Mouse (Mus musculus): ENCODE data around the gene Il2ra. TPM values are rescaled to one million over a fixed set of nuclear protein-coding genes. Genes with fewer than 3 reads are reported as not detected.

Gene Il2ra
- polyA plus RNA-seq, 1 experiment from 2014 or later: not detected

DNA sequence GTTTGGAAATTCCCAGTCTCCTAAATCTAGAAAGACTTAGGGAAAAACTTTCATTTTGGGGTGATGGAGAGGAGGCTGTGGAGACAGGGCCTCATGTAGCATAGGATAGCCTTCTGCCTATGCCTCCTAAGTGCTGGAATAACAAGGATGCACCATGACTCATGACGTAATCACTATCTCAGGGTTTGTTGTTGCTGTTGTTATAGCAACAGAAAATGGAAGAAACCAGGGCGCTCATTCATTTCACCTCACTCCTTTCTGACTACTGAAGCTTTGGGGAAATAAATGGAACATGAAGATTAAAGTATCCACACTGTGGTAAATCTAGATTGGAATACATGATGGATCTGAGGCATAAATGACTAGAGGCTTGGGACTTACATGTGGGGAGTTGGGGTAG, 18.9 kb upstream of the Il2ra start:
- ATAC-seq (replicated peaks): no peak
- WGBS: 92% methylated on average over 2 of the region's 2 CpGs

DNA sequence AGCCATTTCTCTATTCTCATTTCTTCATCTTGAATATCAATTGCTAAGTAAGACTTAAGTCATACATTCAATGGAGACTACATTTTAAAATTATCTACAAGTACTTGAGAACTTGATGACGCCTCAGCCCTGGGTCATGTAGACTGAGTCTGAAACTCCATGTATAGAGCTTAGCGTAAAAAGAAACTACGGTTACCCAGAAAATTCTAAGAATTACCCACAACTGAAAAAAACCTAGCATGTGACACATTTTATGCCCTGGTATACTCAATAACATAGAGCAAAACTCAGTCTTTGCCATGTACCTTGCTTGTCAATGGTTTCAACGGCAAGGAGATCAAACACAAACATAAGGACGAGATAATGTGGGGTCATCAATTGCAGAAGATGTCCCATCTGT, 16.7 kb upstream of the Il2ra start, which contains the start of gene Gm17490:
Gene Gm17490, minus strand, starts transcription at position 375 of the 400 bp plus-strand sequence.
- H3K9ac ChIP-seq (replicated peaks): no peak within 1 kb of the TSS
- H3K9me3 ChIP-seq: no peaks in the 10 kb centered on the region
- H3K27me3 ChIP-seq: no peaks in the 10 kb centered on the region
- H3K4me2 ChIP-seq (replicated peaks): no peak within 1 kb of the TSS
- no peak within 1 kb of the TSS for H3K27ac ChIP-seq (replicated peaks)
- 90% methylated on average over 5 of the region's 5 CpGs for WGBS
- no peak for ATAC-seq (replicated peaks)
- H3K36me3 ChIP-seq: no peaks in the 10 kb centered on the region
- no peak within 1 kb of the TSS for H3K4me3 ChIP-seq
- no peaks in the 10 kb centered on the region for H3K4me1 ChIP-seq

More for the DNA sequence above, 18.9 kb upstream of the Il2ra start:
- Histone ChIP-seq H3K9me3 (no peaks in the 10 kb centered on the region), H3K27me3 (no peaks in the 10 kb centered on the region), H3K27ac (replicated peaks) (no peak overlapping the region), H3K9ac (replicated peaks) (no peak overlapping the region), H3K36me3 (no peaks in the 10 kb centered on the region), H3K4me2 (replicated peaks) (no peak overlapping the region), H3K4me1 (no peaks in the 10 kb centered on the region), H3K4me3 (no peak overlapping the region)

DNA sequence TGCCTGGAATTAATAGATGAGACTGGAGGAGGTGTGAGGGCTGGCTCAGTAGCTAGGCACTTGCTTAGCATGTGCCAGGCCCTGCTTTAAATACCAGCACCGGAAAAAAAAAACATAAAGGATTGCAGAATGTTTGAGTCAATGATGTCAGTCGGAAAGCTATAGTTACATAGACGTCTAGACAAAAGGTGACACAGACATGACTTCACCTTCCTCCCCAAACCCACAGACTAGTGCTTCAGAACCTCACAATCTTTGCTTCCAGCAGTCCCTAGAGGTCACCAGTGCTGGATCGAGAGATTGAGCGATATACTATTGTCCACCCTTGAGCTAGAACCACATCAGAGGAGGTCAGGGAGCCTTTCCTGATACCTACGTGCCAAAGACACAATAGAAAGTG, 7.6 kb upstream of the Il2ra start:
- Histone ChIP-seq H3K4me2 (replicated peaks) (no peak overlapping the region), H3K9me3 (no peaks in the 10 kb centered on the region), H3K4me3 (no peak overlapping the region), H3K9ac (replicated peaks) (no peak overlapping the region), H3K27ac (replicated peaks) (no peak overlapping the region), H3K36me3 (no peaks in the 10 kb centered on the region), H3K4me1 (no peaks in the 10 kb centered on the region), H3K27me3 (no peaks in the 10 kb centered on the region)
- no peak for ATAC-seq (replicated peaks)
- WGBS: 87% methylated on average over 6 of the region's 6 CpGs

DNA sequence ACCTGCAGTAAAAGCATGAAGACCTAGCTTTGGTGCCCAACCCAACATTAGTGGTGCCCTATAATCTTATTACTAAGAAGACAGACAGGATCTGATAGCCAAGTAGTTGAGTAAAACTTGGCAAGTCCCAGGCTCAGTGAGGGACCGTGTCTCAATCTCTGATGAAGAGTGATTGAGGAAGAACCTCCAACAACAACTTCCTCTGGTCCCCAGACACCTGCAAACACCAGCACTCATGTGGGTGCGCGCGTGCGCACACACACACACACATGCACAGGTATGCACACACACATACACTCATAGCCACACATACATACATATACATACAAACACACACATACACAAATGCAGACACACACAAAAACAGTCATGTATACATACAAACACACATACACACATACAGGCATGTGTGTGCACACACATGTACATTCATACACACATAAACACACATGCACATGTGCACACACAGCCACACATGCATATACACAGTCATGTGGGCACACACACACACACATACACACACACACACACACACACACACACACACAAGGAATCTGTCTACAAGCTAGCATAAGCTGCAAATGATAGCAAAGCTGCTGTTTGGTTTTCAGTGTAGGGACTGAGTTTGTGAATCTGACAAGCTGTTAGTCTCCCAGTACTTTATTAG, 7.0 kb upstream of the Il2ra start:
- Histone ChIP-seq H3K4me3 (no peak overlapping the region), H3K27ac (replicated peaks) (no peak overlapping the region), H3K4me1 (no peaks in the 10 kb centered on the region), H3K4me2 (replicated peaks) (no peak overlapping the region), H3K36me3 (no peaks in the 10 kb centered on the region), H3K27me3 (no peaks in the 10 kb centered on the region), H3K9ac (replicated peaks) (no peak overlapping the region), H3K9me3 (no peaks in the 10 kb centered on the region)
- 97% methylated on average over 5 of the region's 5 CpGs for WGBS
- ATAC-seq (replicated peaks): no peak

DNA sequence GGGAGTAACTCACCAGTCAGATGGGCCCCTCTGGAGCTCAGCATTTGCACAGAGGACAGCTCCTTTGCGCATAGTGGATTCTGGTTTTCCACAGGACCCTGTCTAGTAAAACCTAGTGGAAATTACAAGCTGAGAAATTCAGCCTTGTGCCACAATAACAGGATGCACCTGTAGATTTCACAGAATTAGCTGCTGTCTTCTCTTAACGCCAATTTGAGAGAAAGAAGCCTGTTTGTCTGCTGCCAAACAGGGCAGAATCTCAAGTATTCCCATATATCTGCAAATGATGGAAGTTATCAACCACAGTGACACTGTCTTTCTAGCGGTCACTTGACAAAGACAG, 6.5 kb upstream of the Il2ra start:
- Histone ChIP-seq H3K27ac (replicated peaks) (no peak overlapping the region), H3K9ac (replicated peaks) (no peak overlapping the region), H3K4me1 (no peaks in the 10 kb centered on the region), H3K9me3 (no peaks in the 10 kb centered on the region), H3K36me3 (no peaks in the 10 kb centered on the region), H3K27me3 (no peaks in the 10 kb centered on the region), H3K4me3 (no peak overlapping the region), H3K4me2 (replicated peaks) (no peak overlapping the region)
- no peak for ATAC-seq (replicated peaks)
- 76% methylated on average over 3 of the region's 3 CpGs for WGBS

DNA sequence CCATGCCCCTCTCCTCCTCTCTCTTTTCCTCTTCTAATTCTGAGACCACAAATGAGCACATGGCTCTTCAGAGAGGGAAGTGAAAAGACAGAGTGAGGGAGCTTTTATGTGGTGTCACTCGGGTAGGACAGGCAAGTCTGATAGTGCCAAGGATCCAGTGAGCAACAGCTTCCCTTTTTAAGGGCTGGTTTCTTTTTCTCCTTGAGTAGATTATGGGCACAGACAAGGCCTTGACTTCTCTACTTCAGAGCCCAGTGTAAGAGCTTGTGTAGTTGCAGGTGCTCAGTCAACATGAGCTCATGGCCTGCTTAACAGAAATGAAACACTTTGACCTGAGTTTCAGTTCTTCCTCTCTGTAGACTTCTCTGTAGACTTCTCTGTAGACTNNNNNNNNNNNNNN, 5.5 kb upstream of the Il2ra start:
- WGBS: 68% methylated on average over 1 of the region's 1 CpGs
- Histone ChIP-seq H3K9me3 (no peaks in the 10 kb centered on the region), H3K4me2 (replicated peaks) (no peak overlapping the region)

DNA sequence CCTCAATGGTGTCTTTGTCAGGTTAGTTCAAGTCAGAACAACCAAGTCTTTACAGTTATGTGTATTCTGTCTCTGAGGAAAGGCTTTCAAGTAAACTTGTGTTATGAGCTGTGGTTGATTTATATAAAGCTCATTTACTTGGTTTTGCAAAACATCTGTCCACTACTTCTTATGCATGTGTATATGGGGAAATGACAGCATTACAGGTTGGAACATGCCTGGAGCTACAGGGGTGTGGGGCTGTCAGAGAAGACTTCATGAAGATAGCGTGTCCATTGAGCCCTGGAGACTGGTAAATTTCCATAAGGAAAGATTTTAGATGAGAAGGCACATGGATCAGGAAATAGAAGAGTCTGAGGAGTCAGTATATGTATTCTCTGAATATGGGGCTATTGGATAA, 1.4 kb downstream of the Il2ra start:
- Histone ChIP-seq H3K27me3 (no peaks in the 10 kb centered on the region), H3K36me3 (no peaks in the 10 kb centered on the region), H3K4me3 (no peak overlapping the region), H3K27ac (replicated peaks) (no peak overlapping the region), H3K4me2 (replicated peaks) (no peak overlapping the region), H3K9me3 (no peaks in the 10 kb centered on the region), H3K4me1 (no peaks in the 10 kb centered on the region), H3K9ac (replicated peaks) (no peak overlapping the region)
- 84% methylated on average over 1 of the region's 1 CpGs for whole genome bisulfite sequencing
- no peak for ATAC-seq (replicated peaks)

More for the DNA sequence above, 5.5 kb upstream of the Il2ra start:
- Histone ChIP-seq H3K27ac (replicated peaks) (no peak overlapping the region), H3K27me3 (no peaks in the 10 kb centered on the region), H3K4me3 (no peak overlapping the region), H3K9ac (replicated peaks) (no peak overlapping the region), H3K36me3 (no peaks in the 10 kb centered on the region), H3K4me1 (no peaks in the 10 kb centered on the region)
- no peak for ATAC-seq (replicated peaks)

DNA sequence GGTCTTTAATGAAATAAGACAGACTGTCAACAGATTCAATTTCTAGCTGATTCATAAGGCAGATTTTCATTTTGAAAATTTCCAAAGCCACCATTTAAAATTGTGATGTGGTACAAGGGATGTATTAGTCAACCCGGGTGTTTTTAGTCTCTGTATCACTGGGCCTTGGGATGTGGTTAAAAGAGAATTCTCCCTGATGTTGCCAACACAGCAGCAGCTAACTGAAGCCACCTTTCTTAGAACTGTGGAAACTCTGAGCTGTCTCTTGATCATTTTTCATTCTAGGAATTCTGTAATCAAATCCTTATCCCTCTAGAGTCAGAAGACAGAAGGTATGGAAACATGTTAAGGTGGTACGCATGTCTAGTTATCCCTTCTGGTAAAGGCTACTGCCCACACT, 2.7 kb downstream of the Il2ra start:
- H3K4me2 ChIP-seq (replicated peaks): no peak overlapping the region
- no peaks in the 10 kb centered on the region for H3K36me3 ChIP-seq
- H3K27me3 ChIP-seq: no peaks in the 10 kb centered on the region
- 91% methylated on average over 2 of the region's 2 CpGs for WGBS
- no peak for ATAC-seq (replicated peaks)
- no peak overlapping the region for H3K9ac ChIP-seq (replicated peaks)
- no peaks in the 10 kb centered on the region for H3K4me1 ChIP-seq
- H3K4me3 ChIP-seq: no peak overlapping the region
- H3K9me3 ChIP-seq: no peaks in the 10 kb centered on the region
- H3K27ac ChIP-seq (replicated peaks): no peak overlapping the region

DNA sequence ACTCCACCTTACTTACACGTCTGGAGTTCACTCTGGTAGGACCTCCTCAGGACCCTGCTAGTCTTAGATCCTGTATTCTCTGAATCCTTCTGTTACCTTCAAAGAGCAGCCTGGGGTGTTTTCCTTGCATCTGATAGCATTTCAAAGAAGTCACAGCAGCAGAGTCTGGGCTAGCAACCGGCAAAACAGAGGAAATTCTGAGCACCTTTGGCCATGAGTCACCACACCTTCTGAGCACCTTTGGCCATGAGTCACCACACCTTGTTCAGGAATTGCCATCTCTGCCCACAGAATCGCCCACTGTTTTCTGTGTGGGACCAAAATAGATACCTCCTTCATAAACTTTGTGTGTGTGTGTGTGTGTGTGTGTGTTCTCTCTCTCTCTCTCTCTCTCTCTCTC, 8.9 kb downstream of the Il2ra start:
- Histone ChIP-seq H3K27me3 (no peaks in the 10 kb centered on the region), H3K4me1 (no peaks in the 10 kb centered on the region), H3K4me3 (no peak overlapping the region), H3K27ac (replicated peaks) (no peak overlapping the region), H3K9ac (replicated peaks) (no peak overlapping the region), H3K9me3 (no peaks in the 10 kb centered on the region), H3K4me2 (replicated peaks) (no peak overlapping the region), H3K36me3 (no peaks in the 10 kb centered on the region)
- ATAC-seq (replicated peaks): no peak
- WGBS: 56% methylated on average over 3 of the region's 3 CpGs

DNA sequence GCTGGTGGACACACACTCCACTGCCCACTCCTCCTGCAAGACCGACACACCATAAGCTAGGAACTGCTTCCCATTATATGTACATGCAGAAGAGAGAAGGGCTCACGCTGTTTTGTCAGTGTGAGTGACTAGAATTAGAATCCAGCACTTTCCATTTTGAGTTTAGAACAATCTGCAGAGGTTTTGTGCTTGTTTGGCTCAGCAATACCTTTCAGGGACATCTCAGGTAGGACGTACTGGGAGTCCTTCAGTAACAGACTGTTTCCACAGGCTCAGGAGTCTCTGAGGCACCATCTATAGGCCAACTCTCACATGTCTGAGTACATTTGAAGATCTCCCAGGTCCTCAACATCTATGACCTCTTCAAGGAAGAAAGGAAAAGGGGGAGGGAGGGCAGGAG, 9.6 kb downstream of the Il2ra start:
- H3K27me3 ChIP-seq: no peaks in the 10 kb centered on the region
- H3K36me3 ChIP-seq: no peaks in the 10 kb centered on the region
- 85% methylated on average over 3 of the region's 3 CpGs for WGBS
- H3K9me3 ChIP-seq: no peaks in the 10 kb centered on the region
- H3K4me3 ChIP-seq: no peak overlapping the region
- H3K4me1 ChIP-seq: no peaks in the 10 kb centered on the region
- no peak overlapping the region for H3K27ac ChIP-seq (replicated peaks)
- H3K4me2 ChIP-seq (replicated peaks): no peak overlapping the region
- H3K9ac ChIP-seq (replicated peaks): no peak overlapping the region
- ATAC-seq (replicated peaks): no peak

DNA sequence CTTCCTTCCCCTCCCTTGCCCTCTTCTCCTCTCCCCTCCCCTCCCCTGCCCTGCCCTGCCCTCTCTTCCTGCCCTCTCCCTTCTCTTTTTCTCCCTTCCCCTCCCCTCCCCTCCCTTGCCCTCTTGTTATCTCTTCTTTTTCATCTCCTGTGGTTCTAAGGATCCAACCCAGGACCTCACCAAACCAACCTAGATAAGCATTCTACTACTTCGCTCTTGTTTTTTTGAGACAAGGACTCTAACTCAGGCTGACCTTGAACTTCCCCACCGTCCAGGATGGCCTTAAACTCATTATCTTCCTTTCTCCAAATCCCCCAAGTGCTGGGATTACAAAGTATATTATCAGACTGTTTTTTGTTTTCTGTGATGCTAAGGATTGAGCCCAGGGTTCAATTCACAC, 10.2 kb downstream of the Il2ra start:
- WGBS: 86% methylated on average over 2 of the region's 2 CpGs
- Histone ChIP-seq H3K9me3 (no peaks in the 10 kb centered on the region), H3K4me2 (replicated peaks) (no peak overlapping the region)

DNA sequence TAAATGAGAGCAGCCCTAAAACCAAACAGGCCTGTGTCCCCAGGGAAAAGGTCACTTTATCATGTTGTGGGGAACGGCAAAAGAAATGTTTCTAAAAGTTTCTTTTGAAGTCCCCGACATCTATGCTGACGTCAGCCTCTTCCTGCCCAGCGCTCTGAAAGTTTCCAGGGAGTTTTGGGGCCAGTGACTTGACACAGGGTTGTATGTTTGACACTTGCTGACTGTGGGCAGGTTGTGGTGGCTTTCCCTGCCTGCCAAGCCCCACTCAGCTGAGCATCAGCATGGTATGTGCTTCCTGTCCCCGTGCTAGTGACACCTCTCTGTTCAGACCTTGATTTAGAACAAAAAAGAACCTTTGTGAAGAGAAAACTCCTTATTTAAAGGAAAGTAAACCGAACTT, 10.7 kb downstream of the Il2ra start:
- H3K27ac ChIP-seq (replicated peaks): no peak overlapping the region
- no peak overlapping the region for H3K4me2 ChIP-seq (replicated peaks)
- no peaks in the 10 kb centered on the region for H3K4me1 ChIP-seq
- no peaks in the 10 kb centered on the region for H3K27me3 ChIP-seq
- H3K36me3 ChIP-seq: no peaks in the 10 kb centered on the region
- H3K9ac ChIP-seq (replicated peaks): no peak overlapping the region
- H3K9me3 ChIP-seq: no peaks in the 10 kb centered on the region
- WGBS: 61% methylated on average over 6 of the region's 6 CpGs
- no peak for ATAC-seq (replicated peaks)
- H3K4me3 ChIP-seq: no peak overlapping the region

More for the DNA sequence above, 10.2 kb downstream of the Il2ra start:
- Histone ChIP-seq H3K27me3 (no peaks in the 10 kb centered on the region), H3K9ac (replicated peaks) (no peak overlapping the region), H3K27ac (replicated peaks) (no peak overlapping the region), H3K36me3 (no peaks in the 10 kb centered on the region), H3K4me1 (no peaks in the 10 kb centered on the region), H3K4me3 (no peak overlapping the region)
- ATAC-seq (replicated peaks): no peak

DNA sequence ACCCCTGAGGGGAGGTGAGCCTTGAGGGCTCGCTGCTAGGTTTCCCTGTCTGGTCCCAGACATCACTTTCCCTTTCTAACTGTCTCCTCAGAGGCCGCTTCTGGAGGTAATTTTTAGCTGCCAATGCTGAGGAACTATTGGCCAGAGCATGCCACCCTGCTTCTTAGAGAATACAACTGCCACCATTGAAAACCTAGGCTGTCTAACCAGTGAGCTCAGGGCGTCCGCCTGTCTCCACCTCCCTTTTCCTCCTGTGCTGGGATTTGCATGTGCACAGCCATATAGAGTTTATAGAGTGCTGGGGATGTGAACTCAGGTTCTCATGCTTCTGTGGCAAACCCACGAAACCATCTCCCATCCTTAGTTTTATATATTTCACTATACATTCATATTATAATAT, 11.2 kb downstream of the Il2ra start:
- no peaks in the 10 kb centered on the region for H3K9me3 ChIP-seq
- 78% methylated on average over 5 of the region's 5 CpGs for WGBS
- no peak overlapping the region for H3K4me3 ChIP-seq
- no peaks in the 10 kb centered on the region for H3K36me3 ChIP-seq
- H3K4me2 ChIP-seq (replicated peaks): no peak overlapping the region
- no peak for ATAC-seq (replicated peaks)
- no peak overlapping the region for H3K27ac ChIP-seq (replicated peaks)
- H3K27me3 ChIP-seq: no peaks in the 10 kb centered on the region
- no peak overlapping the region for H3K9ac ChIP-seq (replicated peaks)
- no peaks in the 10 kb centered on the region for H3K4me1 ChIP-seq

All from forebrain, embryonic 15.5 days (tissue).